Mouse (Mus musculus) spleen, adult 2 months (tissue): Measurements from ENCODE around the gene Krtap5-4.

Source experiments
- CTCF ChIP-seq: fragments of 200-500 bp; IDR thresholded peaks from 2 replicates; pipeline ENCODE4 v1.5.1; 2011; ENCODE audit warnings: mild to moderate bottlenecking, inconsistent platforms; ENCODE audit not compliant: insufficient read depth, insufficient read length, insufficient replicate concordance; ENCODE audit errors: extremely low read depth
- POLR2A ChIP-seq: fragments of 200-500 bp; IDR thresholded peaks from 2 replicates; pipeline ENCODE4 v1.6.1; 2011; ENCODE audit warnings: low read depth, low read length, inconsistent platforms

DNA sequence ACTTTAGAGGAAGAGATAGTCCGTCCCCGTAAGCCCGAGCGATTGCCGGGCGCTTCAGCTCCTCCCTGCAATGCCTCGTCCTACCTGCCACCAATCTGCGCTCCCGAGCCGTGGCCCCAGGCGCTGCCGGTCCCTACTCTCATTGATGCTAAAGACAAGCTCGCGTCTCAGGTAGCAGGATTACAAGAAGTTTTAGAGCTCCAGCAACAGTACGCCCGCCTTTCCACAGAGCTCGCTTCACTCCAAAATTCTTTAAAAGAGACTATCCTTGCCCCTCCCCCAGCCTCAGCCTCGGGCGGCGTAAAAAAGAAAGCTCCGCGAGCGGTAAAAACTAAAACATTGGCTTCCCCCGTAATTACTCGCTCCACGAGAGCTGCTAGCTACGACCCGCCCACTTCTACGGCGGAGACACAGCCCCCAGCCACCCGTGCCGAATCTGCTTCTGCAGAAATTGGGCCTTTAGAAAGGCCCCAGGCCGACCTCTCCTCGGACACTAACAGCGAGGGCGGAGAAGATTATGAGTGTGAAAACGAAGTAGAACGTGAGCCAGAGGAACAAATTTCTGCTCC, 19.2 kb upstream of the Krtap5-4 start:
- TF ChIP-seq CTCF (no peak), POLR2A (no peak)
